Mouse (Mus musculus) kidney, postnatal 10 days (tissue): ENCODE results near the gene Rora.

Experiments
- DNase-seq: peaks from one replicate; pipeline ENCODE4 v3.0.0; 2021; ENCODE audit warnings: mixed read lengths

Rora gene

DNA sequence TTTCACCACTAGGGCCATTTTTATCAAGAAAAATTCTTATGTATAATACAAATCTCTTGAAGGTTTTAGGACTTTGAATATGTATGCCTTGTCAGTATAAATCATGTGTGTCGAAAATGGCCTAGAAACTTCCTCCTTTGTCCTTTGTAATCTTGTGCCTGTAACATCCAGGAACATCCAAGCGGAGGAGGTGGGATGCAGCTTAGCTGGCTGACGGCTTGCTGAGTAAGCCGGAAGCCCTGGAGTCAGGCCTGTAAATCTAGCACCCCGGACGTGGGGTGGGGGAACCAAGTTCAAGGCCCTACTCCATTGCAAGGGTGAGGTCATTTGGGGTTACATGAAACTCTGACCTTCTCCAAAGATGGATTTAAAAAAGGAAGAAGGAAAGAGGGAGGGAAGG is 239.3 kb downstream of the Rora start:
- peak; percentile 28 for DNase-seq

DNA sequence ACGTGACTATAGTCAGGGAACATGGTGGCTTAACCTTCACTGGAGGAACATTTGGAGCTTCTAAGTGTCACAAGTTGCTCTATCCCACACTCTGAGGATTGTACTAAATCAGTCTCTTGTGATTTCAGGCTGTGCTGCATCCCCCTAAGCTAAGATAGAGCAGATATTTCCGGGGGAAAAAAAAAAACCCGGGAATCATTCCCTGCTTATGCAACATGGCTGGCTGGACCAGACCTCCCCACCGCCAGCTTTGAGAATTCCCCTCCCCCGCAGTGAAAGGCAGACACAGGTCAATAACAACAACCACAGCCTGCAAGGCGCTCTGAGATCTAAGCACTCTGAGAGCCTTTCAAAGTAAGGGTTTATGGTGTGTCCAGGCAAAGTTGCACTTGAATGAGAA is 244.7 kb downstream of the Rora start:
- peak; percentile 37 for DNase-seq

DNA sequence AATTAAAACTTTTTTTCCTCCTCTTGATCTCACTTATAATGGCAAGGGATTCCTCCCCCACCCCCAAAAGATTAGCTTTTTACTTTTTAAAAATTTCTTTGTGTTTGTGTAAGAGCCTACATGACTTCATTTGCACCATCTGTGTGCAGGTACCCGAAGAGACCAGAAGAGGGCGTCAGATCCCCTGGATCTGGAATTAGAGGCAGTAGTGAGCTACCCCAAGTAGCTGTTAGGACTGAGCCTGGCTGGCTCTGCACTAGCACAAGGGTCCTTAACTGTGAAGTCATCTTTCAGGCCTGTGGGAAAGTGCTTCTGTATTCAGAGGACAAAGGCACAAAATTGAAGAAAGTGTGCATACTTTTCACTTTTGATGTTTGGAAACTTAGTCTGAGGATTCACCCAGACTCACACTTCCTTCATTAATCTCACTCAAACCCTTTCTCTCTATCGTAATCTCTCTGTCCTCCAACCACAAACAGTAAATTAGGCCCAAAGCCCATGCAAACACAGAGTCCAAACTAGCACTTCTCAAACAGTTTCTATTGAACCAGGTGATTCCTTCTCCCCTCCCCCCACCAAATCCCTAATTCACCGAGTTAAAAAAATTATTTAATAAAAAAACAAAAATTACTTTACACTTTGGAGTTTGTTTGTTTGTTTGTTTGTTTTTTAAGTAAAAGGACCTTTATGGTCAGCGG is 246.1 kb downstream of the Rora start:
- DNase-seq = peak; percentile 29

DNA sequence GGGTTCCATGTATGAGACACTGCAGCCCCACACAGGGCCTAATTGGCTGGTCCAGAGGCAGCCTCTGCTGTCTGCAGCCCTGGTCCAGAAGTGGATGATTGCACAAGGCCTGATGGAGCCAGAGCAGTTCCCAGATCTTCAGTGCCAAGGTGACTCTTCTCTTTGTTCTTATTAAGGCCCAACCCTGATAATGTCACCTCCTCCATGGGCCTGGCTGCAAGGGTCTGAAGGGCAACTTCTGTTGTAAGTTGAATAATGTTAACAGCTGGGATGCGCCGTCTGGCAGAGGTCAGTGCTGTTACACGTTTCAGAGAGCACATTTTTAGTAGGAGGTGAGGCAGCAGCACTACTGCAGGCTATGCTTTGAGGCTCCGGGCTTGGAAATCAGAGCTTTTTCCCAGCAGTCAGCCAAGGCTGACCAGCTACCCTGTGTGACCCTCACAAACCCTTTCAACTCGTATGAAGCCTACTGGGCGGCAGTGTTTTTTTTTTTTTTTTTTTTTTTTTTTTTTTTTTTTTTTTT is 252.8 kb downstream of the Rora start:
- no peak for DNase-seq

DNA sequence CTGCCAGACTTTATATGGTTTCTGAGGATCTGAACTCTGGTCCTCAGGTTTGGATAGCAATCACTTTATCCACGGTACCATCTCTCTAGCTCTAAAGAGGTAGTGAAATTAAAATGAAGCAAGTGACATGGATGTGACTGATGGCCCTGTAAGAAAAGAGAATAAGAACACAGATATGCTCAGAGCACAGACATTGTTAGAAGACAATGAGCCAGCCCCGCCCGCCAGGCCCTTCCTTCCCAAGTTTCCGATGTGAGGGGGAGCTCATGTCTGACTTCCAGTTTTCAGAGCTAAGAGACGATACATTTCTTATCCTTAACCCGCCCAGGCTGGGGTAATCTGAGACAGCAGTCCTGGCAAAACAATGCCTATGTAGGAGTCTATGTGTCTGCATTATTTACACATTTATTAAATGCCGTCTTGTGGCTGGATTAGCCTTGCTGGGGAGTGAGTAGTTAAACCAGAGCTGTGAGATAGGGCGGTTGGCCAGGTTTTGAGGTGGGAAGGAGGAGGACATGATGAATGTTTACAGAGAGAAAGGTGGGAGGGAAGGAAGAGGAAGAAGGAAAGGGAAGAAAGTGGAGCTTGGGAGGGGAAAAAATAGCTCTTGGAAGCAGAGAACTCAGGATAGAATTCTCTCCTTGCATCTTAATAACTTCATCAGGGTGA is 259.0 kb downstream of the Rora start:
- peak; percentile 63 for DNase-seq

DNA sequence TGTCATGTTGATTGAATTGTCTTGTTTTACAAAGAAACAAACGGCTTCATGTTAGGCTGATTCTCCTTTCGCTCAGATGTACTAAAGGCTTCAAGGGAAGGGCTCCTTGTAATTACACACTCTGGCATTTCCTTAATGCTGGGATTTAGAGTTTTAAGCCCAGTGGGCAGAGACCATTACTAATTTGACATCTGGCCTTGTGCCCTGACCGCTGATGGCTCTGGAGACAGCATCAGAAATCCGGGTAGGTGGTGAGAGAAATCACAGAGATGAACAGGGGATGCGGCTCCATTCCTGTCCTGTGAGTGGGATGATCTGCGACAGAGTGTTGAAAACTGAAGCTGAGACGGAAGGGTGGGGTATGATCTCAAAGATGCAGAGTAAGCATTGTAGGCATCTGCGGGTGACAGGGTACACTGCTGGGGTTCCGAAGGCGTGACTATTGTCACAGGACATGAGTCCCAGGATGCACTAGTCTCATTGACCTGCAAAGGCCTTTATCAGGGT is 259.7 kb downstream of the Rora start:
- no peak for DNase-seq

DNA sequence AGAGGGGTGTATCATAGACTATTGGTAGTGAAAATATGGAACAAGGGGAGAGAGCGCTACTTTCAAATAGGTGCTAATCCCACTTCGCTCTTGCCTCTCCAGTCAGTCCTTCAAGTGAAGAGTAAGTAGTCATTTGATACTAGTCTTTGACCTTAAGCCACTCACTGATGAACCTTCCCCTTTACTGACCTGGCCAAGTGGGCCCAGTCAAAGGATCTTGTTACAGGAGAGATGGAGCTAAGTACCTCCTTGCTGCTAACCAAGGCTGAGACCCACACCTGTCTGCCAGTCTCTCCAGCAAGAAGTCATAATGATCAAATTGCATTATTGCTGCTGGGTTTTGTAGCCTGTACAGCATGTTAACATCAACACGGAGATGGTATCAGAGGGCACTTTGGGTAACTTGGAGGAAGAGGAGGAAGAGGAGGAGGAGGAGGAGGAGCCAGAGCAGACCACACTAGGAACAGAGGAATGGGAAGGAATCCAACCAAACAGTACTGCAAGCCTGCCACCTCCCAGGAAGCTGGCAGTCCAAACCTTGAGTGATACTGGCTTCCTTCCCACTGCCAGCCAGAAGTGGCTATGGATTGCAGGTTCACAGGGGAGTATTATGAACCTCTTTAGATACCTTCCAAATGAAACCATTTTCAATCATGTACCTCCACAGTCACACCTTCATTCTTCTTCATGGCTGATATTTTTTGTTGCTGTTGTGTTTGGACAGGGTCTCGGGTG is 261.1 kb downstream of the Rora start:
- DNase-seq = no peak

DNA sequence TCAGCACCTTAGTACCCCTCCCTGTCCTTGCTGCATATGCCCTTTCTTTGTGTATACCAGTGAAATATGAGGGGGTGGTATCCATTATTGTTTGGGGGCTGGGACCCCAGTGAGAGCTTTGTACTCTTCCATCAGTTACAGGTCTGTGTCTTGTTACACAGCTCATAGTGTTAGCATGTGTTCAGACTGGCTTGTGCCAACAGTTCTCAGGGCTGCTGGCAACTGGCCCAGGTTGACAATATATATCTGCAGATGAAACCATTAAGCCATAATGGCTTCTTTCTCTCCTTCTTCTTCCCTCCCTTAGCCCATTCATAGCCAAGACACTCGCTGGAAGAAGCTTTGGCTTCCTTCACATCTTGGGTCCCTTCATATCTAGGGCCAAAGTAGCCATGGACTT is 263.2 kb downstream of the Rora start:
- DNase-seq = no peak

DNA sequence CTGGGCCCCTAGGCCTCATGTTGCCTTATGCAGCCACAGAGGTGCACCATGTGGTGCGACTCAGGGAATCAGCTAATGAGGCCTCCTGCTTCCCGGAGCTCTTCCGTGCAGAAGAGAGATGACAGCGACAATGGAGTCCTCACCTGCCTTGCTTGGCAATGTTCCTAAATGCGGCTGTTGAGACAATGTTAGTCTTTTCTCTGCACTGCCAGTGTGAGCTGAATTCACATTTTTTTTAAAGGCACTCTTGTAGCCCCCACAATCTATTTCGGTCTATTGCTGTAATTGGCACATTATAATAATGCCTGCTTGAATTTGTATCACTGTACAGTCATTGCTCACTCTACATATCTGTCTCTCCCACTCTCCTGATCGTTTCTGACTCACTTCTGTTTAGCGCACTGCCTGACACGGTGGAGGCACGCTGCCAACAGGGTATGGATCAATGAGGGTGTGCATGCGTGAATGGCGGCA is 269.6 kb downstream of the Rora start:
- no peak for DNase-seq

DNA sequence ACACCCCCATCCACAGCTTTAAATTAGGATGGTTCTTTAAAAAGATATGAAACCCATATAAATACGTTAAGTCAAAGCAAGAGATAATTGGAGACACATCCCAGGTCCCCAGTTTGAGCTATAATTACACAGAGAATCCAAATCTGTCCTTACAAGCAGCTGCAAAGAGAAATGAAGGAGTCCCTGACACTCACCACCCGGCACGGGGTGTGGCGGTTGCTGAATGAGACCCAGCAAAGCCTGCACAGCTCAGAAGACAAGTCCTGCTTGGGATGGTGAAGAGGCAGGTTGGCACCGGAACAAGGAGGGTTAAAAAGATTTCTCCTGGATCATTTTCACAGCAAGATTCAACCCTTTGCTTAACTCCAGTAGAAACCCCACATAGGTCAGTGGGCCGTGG is 272.8 kb downstream of the Rora start:
- no peak for DNase-seq

DNA sequence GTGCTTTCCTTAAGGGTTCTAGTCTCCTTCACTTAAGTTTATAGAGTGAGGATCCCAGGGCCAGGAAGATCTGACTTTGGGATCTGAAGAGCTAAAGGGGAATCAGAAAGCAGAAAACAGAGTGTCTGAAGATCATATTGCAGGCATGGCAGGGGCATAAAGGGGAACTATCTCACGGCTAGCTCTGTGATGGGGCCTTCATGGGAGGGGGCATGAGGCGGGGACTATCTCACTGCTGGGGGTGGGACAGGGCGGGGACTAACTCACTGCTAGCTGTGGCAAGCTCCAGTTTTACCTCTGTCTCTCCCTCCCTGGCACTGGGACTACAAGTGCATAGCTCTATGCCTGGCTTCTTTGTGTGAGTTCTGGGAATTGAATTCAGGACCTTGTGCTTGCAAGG is 279.6 kb downstream of the Rora start:
- DNase-seq = no peak

DNA sequence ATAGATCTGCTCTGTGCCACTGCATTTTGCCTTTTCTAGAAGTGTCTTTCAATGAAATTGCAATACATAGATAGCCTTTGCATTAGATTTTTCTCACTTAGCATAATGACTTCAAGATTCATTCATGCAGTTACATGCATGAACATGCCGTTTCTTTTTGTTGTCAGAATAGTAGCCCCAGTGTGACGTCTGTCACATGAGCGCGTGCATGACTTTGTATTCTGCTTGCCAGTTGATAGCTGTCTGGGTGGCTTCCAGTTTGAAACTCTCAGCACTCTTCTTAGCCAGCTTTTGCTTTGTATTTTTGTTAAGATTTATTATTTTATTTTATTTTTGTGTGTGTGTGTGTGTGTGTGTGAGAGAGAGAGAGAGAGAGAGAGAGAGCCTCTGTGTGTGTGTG is 280.7 kb downstream of the Rora start:
- DNase-seq = no peak

DNA sequence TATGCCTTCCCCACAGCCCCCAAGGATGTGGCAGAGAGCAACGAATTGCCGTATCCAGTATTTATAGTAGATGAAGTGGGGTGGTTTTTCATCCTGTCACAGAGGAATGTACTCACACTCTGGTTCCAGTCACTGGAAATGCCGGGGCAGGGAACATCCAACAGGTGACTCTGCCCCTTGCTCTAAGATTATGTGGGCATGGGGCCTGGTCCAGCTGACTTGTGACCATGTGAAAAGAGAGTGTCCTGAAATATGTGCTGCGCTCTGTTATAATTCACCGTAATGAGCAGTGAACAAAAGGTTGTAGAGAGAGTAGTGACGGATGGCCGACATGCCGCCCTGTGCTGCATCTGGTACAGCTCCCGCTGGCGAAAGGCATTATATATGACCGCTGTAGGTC is 282.0 kb downstream of the Rora start:
- no peak for DNase-seq

DNA sequence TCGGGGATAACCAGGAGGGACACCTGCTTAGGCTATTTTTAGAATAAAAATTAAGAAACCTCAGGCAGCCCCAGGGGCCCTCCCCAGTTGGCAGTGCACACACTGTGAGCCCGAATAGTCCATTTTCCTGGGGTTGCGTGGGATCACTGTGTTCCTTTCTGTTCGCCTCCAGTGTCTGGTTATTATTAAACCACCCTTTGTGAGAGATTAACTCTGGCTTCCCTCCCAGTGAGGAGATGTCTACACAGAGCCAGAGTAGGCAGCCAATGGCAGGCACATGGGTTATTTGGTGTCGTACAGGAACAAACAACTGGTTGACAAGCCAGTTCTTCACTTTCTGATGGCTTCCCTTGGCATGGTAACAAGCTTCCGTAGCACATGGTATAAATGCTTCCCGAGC is 287.5 kb downstream of the Rora start:
- DNase-seq = peak; percentile 40

DNA sequence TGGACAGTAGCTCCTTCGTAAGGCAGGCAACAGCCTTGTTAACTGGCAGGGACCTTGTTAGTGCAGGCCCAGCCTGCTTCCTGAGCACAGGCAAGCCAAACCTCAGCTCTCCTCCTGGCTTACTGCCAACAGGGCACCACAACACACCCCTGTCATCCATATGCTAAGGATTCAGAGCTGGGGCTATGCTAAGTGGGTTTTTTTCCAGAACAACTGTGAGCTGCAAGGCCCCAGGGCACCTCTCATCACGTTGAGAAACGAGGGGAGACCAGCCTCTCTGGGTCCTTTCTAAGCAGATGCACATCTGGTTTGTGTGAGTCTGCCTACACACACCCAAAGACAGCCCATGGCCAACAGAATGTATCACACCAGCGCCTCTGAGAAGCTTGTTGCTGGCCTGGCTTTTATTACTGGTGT is 289.0 kb downstream of the Rora start:
- peak; percentile 27 for DNase-seq

DNA sequence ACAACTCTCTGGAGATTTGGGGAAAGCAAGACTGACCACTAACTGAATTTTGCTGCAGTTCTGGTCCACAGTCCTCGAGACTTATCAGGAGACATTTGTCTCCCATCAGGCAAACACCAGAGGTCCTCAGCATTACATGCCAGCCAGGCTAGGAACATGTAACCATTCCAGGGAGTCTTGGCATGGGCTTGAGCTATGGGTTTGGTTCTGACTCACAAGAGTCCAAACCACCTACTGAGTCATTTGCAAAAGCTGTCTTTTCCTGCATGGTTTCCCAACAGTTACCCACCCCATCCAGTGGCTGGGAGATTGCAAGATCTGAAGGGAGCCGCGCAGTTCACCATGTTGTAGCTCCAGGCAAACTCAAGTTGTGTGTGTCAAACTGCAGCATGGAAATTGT is 290.4 kb downstream of the Rora start:
- no peak for DNase-seq

DNA sequence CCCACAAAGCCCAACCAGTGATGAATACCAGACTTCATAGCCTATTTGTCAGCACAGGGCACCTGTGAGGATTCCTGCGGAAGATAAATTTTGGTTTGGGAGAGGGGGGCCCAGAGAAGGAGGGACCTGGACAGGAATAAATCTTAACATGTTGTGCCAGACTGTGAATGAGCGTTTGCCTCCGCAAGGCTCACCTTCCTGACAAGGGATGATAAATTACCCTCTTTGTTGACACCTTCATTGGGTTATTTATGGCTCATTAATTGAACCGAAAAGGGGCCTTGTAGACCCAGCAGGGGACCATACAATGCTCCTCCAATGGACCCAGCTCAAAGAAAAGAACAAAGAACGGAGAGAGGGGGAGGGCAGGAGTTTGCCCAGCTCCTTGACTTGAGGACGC is 294.1 kb downstream of the Rora start:
- no peak for DNase-seq

DNA sequence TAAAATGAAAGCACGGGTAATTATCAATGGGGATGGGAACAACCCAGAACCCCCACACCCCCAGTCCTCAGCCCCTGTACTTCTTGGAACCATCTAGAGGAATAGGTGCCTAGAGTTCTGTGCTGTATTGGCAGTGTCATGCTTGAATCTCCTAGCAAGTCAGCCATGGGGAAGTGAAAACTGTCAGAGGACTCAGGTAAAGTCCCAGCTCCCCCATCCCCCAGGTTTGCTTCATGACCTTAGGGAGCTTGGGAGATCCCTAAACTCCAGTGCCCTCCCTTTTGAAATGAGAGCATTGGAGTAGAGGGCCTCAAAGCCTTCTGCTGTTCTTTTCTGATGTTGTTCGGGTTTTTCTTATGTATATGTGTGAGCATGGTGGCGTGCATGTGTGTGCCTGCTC is 294.6 kb downstream of the Rora start:
- DNase-seq = no peak

DNA sequence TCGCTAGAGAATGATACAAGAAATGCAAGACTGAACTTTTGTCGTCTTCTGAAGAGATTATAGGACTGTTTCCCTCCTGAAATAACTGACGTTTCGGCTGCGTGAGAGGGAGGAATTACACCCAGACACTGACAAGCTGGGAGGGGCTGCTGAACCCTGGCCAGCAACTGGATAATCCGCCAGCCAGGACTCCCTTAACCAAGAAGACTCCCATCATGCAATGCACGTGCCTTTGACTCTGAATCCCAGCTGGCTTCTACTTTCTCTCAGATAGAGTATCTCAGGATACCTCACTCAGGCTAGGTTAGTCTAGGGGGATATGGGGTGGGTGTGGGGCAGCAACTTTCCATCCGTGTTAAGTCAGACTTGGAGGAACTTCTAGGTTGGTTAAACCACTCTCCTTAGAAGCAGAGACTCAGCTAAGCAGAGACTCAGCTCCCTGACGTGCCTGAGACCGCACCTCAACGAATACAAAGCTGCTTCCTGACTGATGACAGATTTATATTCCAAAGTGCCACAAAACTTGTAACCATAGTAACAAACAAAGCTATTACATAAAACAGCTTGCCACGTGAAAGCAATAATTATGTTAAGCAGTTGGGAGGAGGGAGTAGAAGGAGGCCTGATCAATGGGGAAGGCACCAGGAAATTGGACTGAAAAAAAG is 302.8 kb downstream of the Rora start:
- DNase-seq = peak; percentile 29

DNA sequence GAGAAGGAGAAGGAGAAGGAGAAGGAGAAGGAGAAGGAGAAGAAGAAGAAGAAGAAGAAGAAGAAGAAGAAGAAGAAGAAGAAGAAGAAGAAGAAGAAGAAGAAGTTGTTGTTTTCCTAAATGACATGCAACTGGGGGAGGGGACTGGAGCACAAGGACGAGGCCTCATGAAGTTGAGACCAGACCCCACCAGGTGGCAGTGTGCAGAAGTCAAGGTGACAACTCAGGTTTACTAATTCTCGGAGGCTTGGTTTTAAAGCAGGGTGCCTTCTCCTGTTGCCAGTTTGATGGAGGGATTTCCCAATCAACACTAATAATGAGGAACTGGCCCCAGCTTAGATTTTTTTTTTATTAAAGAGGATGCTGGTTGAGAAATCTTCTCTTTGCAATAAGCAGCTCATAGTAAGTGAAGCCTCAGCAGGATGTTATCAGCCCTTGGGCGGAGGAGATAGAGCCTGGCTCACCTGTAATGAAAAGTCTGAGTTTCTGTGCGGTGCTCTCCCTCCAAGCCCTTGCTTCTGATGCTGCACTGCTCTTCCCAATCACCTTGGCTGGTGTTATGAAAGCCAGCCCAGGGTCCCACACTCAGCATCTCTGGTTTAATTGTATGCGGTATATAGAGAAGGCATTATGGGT is 303.5 kb downstream of the Rora start:
- peak; percentile 81 for DNase-seq

DNA sequence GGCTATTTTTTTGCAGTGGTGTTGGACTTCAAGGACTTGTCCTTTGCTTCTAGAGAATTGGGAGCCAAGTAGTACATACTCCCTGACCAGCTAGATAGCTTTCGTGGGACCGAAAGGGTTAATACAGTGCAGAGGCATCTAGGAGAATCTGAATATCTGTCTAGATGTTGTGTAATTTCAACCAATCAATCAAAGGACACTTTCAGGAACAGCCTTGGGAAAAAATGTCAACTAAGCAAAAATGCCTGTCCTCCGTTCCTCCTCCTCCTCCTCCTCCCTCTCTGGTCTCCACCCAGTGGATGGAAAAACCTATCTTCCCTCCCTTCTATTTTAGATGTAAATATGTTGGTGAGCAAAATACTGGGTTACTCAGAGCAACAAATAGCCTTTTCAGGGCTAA is 304.2 kb downstream of the Rora start:
- DNase-seq = no peak

DNA sequence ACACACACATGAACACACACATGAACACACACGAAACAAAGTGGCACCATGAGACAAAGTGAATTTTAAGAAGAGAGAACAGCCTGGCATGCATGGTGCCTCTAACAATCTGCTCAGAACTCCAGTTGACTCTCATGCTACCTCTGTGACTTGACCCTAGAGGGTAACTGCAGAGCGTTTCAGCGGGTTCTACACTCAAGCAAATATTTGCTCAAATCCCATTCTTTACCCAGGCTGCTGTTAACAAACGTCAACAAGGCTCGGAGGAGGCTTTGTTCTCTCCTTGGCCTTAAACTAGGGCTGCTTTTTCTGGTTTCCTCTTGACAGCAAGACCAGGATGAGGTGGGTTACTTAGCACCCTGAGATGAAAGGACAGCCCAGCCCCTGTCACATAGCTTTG is 305.3 kb downstream of the Rora start:
- DNase-seq = no peak

DNA sequence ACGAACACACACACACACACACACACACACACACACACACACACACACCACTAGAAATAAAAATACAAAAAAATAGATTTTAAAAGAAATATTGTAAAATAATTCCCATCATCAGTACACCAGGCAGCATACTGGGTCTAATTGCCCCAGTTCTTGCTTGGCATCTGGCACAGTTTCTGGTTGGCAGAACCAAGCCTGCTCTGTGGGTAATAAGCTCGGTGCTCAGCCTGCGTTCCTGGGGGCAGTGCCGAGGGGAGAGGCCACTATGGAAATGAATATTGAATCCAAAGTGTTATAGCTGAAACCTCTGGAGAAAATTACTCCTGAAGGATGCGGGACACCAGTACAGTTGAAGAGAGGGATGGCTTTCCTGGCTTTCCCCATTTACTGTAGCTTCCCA is 310.3 kb downstream of the Rora start:
- no peak for DNase-seq
